Mouse (Mus musculus) 416B (cell line): ENCODE measurements around the gene Adk.
"Not testable (repeated sequence)": the region's sequence is repeated elsewhere in the genome, so short reads cannot be mapped to it uniquely, and the experiment has no call there.

Experiments used
- DNase-seq: peaks from one replicate; pipeline ENCODE4 v3.0.0; 2011; ENCODE audit warnings: low read depth

The Adk gene

DNA sequence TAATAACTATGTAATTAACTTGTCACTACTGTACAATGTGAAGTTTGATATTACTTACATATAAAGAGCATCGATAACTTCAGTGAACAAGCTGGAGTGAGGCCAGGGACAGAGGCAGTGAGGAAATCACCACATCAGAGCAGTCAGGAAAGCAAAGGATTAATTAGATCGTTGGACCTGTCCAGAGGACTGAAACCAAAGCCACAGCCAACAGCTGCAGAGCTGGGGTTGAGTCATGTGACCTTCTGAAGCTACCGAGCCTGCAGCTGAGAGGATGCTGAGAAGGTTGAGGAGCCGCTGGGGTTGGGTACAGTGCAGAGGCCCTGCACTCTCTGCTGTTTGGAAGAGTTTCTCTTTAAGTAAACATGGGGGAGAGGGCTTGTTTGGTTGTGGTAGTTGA lies 387.4 kb downstream of the Adk start:
- peak; percentile 64 for DNase-seq

DNA sequence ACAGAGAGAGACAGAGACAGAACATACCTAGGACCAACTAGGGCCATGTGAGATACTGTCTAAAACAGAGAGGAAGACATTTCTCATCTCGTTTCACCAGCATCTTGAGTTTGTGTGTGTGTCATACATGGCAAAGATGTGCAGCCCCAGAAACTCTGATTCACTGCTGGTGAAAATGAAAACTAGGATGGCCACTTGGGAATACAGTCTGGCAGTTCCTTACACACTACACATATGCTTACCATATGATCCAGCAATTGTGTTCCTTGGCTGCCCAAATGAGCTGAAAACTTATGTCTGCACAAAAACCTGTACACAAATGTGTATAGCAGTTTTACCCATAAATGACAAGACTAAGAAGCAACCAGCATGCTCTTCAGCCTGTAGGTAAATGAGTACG lies 388.2 kb downstream of the Adk start:
- DNase-seq: no peak

DNA sequence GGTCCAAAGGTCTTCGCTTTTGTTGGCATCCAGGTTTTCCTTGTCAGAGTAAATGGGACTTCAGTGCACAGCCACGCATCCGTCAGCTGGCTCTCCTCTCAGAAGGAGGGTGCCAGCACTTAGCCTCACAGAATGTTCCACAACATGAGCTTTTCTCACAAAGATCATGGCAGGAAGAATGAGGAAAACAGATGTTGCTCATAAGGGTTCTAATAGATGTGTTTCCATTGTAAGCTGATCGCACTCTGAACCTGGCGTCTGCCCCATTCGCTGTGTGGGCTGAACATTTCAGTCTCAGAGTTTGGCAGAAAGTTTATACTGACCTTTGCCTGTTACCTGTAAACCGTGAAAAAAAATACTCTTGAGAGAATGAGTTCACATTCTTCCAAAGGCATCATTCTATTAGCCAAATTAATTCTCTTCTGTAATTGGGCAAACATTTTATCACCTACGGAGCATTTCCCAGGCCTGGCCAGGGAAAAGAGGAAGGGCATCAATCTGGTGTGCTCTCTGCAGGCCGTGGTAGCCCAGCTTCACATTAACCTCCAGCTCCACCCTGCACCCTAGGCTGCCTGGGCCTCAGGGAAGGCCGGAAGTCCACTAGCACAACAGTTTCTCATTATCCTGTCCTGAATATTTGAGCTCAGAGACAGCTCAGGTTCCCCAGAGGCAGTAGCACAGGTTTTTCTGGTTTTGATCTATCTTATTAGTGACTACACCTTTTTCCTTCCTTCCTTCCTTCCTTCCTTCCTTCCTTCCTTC lies 389.6 kb downstream of the Adk start:
- no peak for DNase-seq

DNA sequence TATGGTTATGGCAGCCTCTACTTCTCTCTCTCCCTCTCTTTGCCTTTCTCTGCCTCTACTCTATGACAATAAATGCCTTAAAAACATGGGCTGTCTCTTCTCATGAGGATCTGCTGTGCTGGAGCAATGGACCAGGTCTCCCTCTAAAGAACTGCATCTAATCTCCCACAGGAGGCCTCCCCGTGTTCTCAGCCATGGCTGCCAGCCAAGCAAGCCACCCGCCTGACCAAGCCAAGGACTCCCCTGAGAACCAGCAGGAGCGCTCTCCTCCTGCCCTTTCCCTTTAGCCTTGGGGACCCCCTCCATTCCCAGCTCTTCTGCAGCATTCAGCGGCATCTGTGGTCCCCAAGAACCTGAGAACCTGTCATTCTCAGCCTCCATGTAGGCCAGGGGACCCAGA lies 400.2 kb downstream of the Adk start:
- no peak for DNase-seq

DNA sequence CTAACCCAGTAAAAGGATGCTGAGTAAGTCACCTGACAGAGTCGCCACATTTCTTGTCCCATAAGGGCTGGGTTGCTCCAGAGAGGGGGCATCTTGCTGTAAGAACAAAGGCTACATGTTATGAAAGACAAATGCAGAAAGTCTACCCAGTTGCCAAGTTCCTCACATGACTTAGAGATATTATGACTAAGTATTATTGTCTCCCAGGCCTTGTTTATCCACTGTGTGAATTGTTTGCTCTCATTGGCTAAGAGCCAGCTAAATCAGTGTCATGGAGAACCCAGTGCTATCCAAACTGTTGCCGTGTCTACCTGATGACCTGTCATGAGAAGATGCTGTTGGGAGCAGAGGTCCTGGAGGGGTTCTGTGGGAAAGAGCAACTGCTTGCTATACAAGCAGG lies 401.5 kb downstream of the Adk start:
- DNase-seq: no peak

DNA sequence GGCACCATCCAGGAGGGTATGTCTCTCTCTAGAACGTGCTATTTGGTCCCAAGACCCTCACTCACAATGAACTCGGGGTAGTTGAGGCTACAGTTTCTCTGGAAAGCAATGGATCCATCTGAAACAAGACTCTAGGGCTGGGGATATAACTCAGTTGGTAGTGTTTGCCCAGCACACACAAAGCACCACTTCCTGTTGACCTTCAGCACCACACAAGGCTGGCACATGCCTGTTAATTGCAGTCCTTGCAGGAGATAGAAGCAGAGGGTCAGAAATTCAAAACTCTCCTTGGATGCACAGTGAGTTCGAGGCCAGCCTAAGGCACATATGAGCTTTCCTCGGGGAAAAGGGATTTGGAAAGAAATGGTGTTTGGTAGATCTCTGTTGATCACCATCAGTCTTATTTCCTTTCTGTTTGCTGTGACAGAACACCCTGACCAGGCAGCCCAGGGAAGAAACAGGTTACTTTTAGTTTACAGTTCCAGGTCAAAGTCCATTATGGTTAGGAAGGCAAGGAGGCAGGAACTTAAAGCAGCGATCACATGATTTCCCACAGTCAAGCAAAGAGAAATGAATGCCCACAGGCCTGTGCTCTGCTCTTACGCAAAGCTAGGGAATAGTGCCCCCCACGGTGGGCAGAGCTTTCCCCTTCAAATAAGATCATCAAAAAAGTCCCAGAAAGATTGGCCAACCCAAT lies 403.4 kb downstream of the Adk start:
- DNase-seq: no peak

DNA sequence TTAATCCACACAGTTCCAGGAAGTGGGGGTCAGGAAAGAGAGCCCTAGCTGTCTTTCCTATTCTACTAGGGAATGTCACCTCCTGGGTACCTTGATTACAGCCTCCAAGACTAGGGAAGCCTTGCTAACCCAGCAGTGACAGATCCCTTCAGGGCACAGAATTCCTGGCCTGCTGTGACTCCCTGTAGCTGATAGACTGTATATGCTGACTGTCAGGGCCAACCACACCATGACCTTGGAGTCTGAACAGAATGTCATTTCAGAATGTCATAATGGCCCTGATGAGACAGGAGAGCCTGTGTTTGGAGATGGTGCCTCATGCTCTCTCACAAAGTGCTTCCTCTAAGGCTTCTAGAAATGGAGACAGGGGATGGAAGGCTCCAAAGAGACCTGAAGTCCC lies 404.2 kb downstream of the Adk start:
- DNase-seq: no peak

DNA sequence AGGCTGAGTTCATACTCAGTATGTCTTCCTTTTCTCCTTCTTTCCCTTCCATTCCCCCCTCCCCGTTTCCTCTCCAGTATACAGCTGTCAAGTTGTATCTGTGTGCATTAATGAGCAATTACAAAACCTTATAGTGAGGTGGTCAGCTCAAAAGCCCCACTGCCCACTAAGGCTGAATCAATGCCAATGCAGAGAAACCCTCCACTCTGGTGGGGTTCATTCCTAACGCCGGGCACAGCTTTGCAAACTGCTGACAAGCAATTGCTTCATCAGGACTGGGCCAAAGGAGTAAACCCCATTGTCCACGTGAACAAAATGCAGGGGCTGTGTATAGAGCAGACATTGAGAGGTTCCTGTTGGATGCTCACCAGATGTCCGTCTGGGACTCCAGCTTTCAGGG lies 405.5 kb downstream of the Adk start:
- DNase-seq: no peak

DNA sequence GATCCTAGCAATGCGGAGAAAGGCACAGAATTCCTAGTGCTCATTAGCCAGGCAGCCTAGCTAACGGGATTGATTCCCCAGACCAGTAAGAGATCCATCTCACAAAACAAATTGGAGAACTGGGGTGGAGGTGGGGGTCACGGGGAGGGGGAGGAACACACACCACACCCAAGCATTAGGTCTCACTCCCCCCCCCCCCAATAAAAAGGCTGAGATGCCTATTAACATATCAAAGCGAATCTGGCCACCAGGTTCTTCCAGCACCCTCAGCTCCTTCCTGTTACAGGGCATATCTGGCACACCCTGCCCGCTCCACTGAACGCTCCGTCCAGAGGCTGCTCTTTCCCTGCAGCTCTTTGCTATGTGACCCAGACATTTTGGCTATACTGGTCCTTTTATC lies 406.3 kb downstream of the Adk start:
- DNase-seq: no peak

DNA sequence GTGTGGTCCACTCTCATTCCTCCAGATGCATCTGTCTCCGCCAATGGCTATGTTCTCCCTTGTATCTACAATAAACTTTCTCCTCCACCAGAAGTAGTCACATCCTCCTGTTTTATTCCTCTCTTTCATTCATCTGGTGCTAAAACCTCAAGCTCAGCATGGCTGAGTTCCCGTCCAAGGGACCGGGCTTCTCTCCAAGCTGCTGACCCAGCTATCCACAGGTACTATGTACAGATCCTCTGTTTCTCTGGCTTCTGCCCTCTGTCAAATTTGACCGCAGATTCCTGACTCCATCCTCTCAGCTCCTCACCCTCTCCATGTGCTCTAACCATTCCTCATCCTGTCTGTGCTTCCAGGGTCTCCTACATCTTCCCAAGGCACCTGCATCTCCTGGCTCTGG lies 406.8 kb downstream of the Adk start:
- DNase-seq: no peak

DNA sequence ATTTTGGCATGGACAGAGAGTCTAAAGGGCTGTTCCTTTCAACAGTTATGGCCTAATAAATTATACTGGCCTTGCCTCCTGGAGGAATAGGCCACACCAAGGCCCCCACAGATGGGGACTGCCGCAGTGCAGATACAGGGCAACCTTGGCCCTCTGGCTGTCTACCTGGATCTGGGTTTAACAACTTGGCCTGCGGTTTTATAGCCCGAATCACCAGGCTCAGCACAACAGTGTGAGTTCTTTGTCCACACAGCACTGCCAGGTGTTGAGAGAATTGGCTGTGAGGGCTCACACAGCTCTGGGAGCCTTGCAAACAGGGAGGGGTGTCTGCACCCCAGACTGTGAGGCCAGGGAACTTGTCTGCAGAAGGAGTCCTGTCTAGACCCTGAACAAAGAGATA lies 410.0 kb downstream of the Adk start:
- no peak for DNase-seq

DNA sequence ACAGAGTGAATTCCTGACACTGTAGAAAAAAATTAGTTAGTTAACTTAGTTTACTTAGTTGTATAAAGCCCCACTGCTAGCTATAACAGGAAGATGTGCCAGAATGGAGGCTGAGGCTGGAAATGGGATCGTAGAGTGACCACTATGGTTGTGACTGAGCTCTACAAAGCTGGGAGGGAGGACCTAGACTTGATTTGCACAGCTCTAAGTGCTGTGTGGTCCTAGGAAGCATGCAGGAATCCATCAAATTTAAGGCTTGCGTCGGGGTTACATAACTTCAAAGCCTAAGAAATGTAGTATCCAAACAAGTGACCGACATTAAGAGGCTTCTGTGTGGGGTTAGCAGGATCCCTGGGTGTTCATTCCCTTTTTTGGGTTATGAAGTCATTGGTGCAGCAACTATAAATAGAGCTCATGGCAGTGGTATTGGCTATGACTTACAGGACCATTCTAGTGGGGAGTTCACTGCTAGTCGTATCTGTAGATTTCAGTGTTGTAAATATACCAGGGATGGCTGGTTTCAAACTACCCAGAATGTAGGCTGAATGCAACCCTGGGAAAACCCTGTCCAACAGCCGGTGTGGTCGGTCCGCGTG lies 410.8 kb downstream of the Adk start:
- no peak for DNase-seq

DNA sequence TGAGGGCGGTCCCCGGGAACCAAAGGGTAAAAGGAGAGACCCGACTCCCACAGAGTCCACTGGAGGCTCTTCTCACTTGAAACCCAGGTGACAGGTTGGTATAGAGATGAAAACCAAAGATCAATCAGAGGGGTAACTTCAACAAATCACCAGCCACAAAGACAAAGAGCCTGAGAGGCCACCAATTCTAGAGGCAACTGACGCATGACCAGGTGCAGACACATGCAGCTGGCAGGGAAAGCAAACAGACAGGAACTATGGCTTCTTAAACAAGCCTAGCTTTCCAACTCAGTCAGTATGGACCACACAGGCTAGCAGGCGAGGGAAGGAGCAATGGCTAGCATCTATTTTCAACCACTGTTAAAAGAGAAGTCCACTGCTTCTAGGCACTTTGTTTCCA lies 418.0 kb downstream of the Adk start:
- no peak for DNase-seq

DNA sequence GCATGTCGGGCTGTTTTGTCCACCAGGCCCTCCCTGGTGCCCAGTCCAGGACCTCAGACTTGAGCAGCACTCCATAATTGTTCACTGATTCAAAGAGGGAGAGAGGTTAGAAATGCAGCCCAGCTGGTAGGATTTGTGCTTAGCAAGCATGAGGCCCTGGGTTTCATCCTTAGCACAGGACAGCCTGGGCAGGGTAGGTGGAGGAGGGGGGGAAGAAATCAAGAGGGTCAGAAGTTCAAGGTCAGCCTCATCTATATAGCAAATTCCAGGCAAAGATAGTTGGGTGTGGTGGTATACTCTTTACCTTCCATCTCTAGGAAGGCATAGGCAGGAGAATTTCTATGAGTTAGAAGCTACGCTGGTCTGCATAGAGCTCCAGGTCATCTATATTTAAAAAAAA lies 419.6 kb downstream of the Adk start:
- DNase-seq: no peak

DNA sequence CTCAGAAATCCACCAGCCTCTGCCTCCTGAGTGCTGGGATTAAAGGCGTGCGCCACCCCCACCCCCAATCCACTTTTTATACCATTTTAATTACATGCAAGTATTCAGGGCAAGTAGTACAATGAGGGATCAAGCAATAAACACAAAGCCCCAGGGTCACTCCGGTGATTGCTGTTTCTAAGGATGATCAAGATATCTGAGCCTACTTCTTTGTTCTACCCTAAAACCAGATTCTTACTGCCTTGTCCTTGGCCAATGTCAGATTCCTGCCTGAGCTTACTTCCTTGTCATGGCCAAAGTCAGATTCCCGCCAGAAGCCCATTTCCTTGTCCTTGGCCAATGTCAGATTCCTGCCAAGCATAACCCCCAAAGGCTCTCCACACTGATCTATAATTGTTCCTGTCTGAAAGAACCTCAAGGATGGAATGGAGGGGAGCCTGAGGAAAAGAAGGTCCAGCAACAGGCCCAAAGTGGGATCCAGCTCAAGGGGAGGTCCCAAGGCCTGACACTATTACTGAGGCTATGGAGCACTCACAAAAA lies 422.3 kb downstream of the Adk start:
- not testable (repeated sequence) for DNase-seq

DNA sequence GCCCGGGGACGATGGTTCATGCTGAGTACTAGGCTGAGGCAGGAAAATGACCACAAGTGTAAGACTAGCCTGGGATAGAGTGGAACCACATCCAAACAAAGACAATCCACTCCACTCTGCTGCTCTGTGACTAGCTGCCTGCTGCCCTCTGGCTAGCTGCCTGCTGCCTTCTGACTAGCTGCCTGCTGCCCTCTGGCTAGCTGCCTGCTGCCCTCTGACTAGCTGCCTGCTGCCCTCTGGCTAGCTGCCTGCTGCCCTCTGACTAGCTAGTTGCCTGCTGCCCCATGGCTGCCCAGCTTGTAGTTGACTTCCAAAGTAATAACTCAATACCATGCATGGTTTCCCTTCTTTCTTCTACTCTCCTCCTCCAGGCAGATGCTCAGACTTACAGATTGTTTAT lies 424.8 kb downstream of the Adk start:
- no peak for DNase-seq

DNA sequence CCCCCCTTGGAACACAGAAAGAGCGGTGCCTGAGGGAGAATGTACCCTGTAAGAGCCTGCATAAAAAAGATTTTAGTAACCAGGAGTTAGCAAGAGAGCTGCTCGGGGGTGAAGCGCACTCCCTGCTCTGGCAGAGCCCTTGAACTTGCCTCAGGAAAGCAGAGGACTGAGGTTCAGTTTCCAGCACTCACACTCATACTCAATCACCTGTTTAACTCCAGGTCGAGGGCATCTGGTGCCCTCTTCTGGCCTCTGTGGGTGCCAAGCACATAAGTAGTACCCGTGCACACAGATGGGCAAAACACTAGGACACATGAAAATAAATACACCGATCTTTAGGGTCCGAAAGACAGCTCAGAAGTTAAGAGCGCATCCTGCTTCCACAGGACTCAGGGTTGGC lies 427.2 kb downstream of the Adk start:
- DNase-seq: no peak

DNA sequence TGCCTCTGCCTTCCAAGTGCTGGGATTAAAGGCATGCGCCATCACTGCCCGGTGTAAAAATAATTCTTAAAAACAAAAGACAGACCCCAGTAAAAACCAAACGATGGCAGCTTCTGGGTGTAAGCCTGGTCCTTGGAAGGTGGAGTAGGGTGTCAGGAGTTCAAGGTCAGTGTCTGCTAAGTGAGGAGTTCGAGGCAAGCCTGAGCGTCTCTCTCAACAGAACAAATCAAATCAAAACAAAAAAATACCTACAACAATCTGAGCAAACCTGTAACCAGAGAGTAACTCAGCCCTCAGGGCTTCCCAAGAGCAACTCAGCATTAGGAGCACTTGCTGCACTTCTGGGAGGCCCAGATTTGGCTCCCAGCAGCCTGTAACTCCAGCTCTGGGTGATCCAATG lies 427.8 kb downstream of the Adk start:
- DNase-seq: no peak

DNA sequence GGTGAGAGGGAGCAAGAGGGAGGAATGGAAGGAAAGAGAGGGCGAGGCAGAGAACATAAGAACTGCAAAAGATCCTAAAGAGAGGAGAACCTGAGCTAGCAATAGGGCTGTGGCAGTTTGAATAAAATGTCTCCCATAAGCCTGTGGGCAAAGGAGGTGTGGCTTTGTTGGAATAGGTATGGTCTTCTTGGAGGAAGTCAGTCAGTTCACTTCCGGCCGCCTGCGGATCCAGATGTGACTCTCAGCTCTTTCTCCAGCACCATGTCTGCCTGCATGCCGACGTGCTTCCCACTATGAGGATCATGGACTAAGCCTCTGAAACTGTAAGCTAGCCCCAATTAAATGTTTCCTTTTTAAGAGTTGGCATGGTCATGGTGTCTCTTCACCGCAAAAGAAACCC lies 428.9 kb downstream of the Adk start, which contains the start of gene Kat6b:
Gene Kat6b (plus strand): TSS at position 204 of the 400 bp plus-strand sequence.
- no peak for DNase-seq

DNA sequence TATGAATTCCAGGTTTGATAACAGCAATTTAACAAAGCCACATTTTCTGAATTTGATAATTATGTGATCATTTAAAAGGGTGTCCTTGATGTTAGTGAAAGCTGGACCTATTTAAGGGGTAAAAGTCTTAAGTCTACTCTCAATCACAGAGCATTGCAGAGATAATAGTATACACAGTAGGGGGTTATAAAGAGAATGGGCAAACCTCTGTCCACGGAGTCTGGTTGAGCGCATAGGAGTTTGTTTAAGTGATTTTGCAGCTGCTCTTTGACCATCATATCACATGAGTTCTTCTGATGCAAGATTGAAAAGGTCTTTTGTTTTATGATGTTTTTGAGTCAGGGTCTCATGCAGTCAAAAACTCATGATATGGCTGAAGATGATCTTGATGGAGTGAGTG lies 431.8 kb downstream of the Adk start:
- DNase-seq: no peak

DNA sequence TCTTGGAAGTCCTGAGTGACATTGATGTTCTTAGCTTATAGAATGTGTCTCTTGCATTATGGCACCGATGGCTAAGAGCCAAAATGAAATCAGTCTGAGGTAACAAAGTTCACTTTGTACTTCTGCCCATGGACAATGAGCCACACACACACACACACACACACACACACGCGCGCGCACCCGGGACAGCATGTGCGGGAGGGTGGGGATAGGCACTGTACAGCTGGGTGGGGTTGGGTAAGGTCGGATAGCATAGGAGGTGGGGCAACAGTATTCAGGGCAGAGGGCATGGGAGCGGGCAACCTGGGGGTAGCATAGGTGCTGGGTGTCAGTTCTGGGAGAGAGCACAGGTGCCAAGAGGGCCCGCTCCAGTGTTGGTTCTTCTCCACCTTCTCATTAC lies 432.3 kb downstream of the Adk start:
- DNase-seq: no peak

DNA sequence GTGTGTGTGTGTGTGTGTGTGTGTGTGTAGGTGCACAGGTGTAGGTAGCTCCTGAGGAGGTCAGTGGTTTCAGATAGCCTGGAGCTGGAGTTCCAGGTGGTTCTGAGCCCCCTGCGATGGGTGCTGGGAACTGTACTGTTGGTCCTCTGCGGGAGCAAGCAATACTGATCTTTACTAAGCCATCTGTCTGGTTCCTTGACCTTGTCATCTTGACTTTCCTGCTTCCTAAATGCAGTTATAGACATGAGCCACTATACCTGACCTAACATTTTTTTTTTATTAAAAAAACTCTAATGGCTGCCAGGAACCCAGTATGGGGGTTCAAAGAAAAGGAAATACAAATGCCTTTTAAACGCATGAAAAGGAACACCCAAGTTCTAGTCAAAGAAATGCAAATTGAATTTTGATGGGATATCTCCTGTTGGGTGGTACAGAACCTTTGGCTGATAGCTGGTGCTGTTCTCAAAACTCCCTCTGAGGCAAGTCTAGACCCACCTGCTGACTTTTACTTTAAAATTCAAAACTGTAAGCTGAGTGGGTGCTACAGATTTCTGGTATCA lies 433.7 kb downstream of the Adk start:
- DNase-seq: no peak

DNA sequence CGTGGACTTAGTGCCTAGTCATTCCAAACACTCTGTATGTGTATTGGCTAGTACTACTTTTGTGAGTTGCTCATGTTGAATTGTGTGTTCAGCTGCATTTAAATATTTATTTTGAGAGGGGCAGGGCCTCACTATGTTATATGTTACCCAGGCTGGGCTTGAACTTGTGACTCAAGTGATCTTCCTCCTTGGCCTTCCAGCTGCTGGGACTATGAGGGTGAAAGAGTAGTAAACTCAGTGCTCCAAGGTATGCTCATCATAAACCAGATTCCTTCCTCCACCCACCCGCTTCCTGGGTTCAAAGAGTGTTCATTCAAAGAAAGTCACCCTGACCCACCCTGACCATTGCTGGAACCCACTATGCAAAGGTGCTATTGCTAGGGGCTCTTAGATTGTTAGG lies 434.8 kb downstream of the Adk start:
- DNase-seq: not testable (repeated sequence)
